Mouse (Mus musculus) CH12.LX (cell line): ENCODE results near the gene Arf3.

Source experiments
- CTCF ChIP-seq, 2 experiments: IDR thresholded peaks in 1 of 2; conservative IDR thresholded peaks in 1 of 2; 2 replicates each; pipeline ENCODE4 v1.5.1; 2011 to 2012; ENCODE audit warnings: low read depth in 2 of 2, low read length in 2 of 2, improper control_type of control experiment in 1 of 2, inconsistent platforms in 1 of 2, mild to moderate bottlenecking in 1 of 2, moderate library complexity in 1 of 2
- EP300 ChIP-seq: IDR thresholded peaks from 2 replicates; pipeline ENCODE4 v1.6.1; 2011; ENCODE audit warnings: low read length, improper control_type of control experiment
- JUND ChIP-seq: conservative IDR thresholded peaks from 2 replicates; pipeline ENCODE4 v1.6.1; 2011; ENCODE audit warnings: low read depth, low read length, improper control_type of control experiment
- PAX5 ChIP-seq: IDR thresholded peaks from 2 replicates; pipeline ENCODE4 v1.6.1; 2012; ENCODE audit warnings: low read length, inconsistent platforms, mixed read lengths
- POLR2A ChIP-seq: IDR thresholded peaks from 2 replicates; pipeline ENCODE4 v1.6.1; 2011; ENCODE audit warnings: low read depth, mild to moderate bottlenecking, improper control_type of control experiment, low read length
- RAD21 ChIP-seq: IDR thresholded peaks from 2 replicates; pipeline ENCODE4 v1.6.1; 2011; ENCODE audit warnings: low read depth, mild to moderate bottlenecking, low read length, improper control_type of control experiment, moderate library complexity
- RCOR1 ChIP-seq: conservative IDR thresholded peaks from 2 replicates; pipeline ENCODE4 v1.6.1; 2012; ENCODE audit warnings: low read depth, mild to moderate bottlenecking, inconsistent platforms, low read length, improper control_type of control experiment
- TBP ChIP-seq: conservative IDR thresholded peaks from 2 replicates; pipeline ENCODE4 v1.6.1; 2011; ENCODE audit warnings: low read depth, low read length, improper control_type of control experiment
- TCF12 ChIP-seq: IDR thresholded peaks from 2 replicates; pipeline ENCODE4 v1.6.1; 2014; ENCODE audit warnings: low read depth, mild to moderate bottlenecking, inconsistent platforms, low read length, improper control_type of control experiment
- ZC3H11A ChIP-seq: IDR thresholded peaks from 2 replicates; pipeline ENCODE4 v1.6.1; 2012; ENCODE audit warnings: low read depth, mild to moderate bottlenecking, inconsistent platforms, low read length, improper control_type of control experiment
- ZKSCAN1 ChIP-seq: IDR thresholded peaks from 2 replicates; pipeline ENCODE4 v1.6.1; 2012; ENCODE audit warnings: low read depth, inconsistent platforms, low read length, improper control_type of control experiment, borderline replicate concordance
- ZMIZ1 ChIP-seq: IDR thresholded peaks from 2 replicates; pipeline ENCODE4 v1.6.1; 2012; ENCODE audit warnings: low read depth, mild to moderate bottlenecking, inconsistent platforms, low read length, improper control_type of control experiment
- ZNF384 ChIP-seq: IDR thresholded peaks from 2 replicates; pipeline ENCODE4 v1.6.1; 2012; ENCODE audit warnings: low read depth, low read length, improper control_type of control experiment, inconsistent platforms

DNA sequence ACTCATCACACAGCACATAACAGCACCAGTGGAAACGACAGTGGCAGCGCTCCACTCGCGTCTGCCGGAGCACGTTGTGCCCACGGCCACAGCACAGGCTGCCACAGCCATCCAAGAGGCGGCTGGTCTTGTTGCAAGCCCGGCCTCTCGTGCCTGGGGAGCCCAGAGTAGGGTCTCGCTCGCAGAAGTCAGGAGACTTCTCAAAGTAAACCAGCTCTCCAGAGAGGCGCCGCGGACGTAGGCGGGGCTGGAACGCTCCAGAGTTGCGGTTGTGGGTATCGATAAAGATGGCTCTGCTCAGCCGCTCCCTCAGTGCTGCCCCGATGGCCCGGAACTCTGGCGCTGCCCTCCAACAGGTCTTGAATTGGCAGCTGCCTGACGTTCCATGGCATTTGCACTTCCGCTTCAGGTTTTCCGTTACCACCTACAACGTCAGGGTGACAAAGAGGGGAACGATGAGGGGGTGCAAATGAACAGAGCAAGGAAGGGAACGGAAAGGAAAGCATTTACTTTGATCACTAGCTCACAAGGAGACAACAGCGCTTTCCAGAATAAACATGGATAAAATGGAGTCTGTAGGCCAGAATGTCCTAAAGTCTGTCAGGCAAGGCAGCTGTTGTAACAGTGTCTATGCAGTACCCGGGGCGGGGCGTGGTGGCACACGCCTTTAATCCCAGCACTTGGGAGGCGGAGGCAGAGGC lies 9.6 kb upstream of the Arf3 start:
- TF ChIP-seq RCOR1 (no peak), CTCF (conservative IDR thresholded peaks at IDR 0.05 in 1 of 2, IDR thresholded peaks at IDR 0.05 in 1 of 2; ENCODE audit: low read depth in 2 of 2, low read length in 2 of 2) (no peak), JUND (no peak), PAX5 (no peak), ZC3H11A (no peak), EP300 (no peak), ZNF384 (no peak), TBP (no peak), ZKSCAN1 (no peak), POLR2A (no peak), TCF12 (no peak), ZMIZ1 (no peak), RAD21 (no peak)
